Mouse (Mus musculus) MEL (cell line): ENCODE measurements around the gene Dgcr2.

Experiments
- CHD2 ChIP-seq: IDR thresholded peaks from 2 replicates; pipeline ENCODE4 v1.6.1; 2011; ENCODE audit warnings: low read length, improper control_type of control experiment
- CTCF ChIP-seq, 3 experiments: IDR thresholded peaks in 2 of 3; conservative IDR thresholded peaks in 1 of 3; 2 replicates each; pipeline ENCODE4 v1.5.1; 2011 to 2012; ENCODE audit warnings: low read length in 3 of 3, low read depth in 2 of 3, mild to moderate bottlenecking in 2 of 3, improper control_type of control experiment in 1 of 3, inconsistent platforms in 1 of 3, mixed read lengths in 1 of 3, moderate library complexity in 1 of 3; ENCODE audit not compliant: control insufficient read depth in 1 of 3, insufficient read depth in 1 of 3, poor library complexity in 1 of 3, severe bottlenecking in 1 of 3
- EP300 ChIP-seq, 2 experiments: IDR thresholded peaks; 2 replicates each; pipeline ENCODE4 v1.6.1; 2011; ENCODE audit warnings: improper control_type of control experiment in 2 of 2, low read length in 2 of 2, low read depth in 1 of 2, mild to moderate bottlenecking in 1 of 2
- JUND ChIP-seq: IDR thresholded peaks from 2 replicates; pipeline ENCODE4 v1.6.1; 2011; ENCODE audit warnings: low read depth, mild to moderate bottlenecking, improper control_type of control experiment, low read length
- MYB ChIP-seq: IDR thresholded peaks from 2 replicates; pipeline ENCODE4 v1.6.1; 2011; ENCODE audit warnings: mild to moderate bottlenecking, low read depth, low read length, improper control_type of control experiment
- NRF1 ChIP-seq: IDR thresholded peaks from 2 replicates; pipeline ENCODE4 v1.6.1; 2014; ENCODE audit warnings: low read depth, mild to moderate bottlenecking, inconsistent platforms, low read length, improper control_type of control experiment, moderate library complexity; ENCODE audit not compliant: poor library complexity, insufficient read depth, severe bottlenecking
- POLR2A ChIP-seq, 2 experiments: IDR thresholded peaks; 2 replicates each; pipeline ENCODE4 v1.6.1; 2011 to 2012; ENCODE audit warnings: low read length in 2 of 2, mild to moderate bottlenecking in 2 of 2, control low read depth in 1 of 2, improper control_type of control experiment in 1 of 2, low read depth in 1 of 2, moderate library complexity in 1 of 2; ENCODE audit not compliant: control insufficient read depth in 1 of 2, insufficient read depth in 1 of 2, poor library complexity in 1 of 2

DNA sequence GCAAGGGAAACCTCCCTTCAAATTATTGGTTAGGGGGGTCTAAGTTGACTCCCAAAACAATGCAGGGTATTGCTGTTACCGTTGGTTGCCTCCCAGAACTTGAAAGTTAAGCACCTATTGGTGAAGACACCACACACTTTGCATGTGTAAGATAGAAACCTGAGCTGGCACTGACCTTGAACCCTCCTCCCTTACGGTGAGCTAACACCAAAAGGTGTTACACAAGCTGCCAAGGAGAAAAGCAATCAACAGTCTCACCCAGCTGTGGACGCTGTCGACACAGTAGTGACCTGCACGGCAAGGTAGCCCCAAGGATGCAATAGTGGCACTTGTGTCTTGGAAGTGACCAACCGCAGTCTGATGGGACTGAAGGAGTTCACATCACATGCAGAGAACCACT is 14.2 kb downstream of the Dgcr2 start:
- TF ChIP-seq EP300 (IDR thresholded peaks at IDR 0.05; ENCODE audit: low read depth in 1 of 2, low read length in 2 of 2) = no peak
- TF ChIP-seq NRF1 = no peak
- TF ChIP-seq JUND = no peak
- no peak for TF ChIP-seq POLR2A (IDR thresholded peaks at IDR 0.05; ENCODE audit: control insufficient read depth in 1 of 2, insufficient read depth in 1 of 2, low read depth in 1 of 2, low read length in 2 of 2, poor library complexity in 1 of 2)
- TF ChIP-seq MYB = no peak
- TF ChIP-seq CTCF (IDR thresholded peaks at IDR 0.05 in 2 of 3, conservative IDR thresholded peaks at IDR 0.05 in 1 of 3; ENCODE audit: control insufficient read depth in 1 of 3, insufficient read depth in 1 of 3, low read depth in 2 of 3, low read length in 3 of 3, poor library complexity in 1 of 3, severe bottlenecking in 1 of 3) = no peak
- no peak for TF ChIP-seq CHD2
